Mouse (Mus musculus): ENCODE results near the gene Eef2.
"Not testable (repeated sequence)": the region's sequence is repeated elsewhere in the genome, so short reads cannot be mapped to it uniquely, and the experiment has no call there.

Gene Eef2

GRCm38 (mm10) chr10:81145778-81146177 is 30.7 kb upstream of the Eef2 start:
- no peak for DNase-seq (ENCODE audit: inconsistent age in 2 of 2, low spot score in 1 of 2)

GRCm38 (mm10) chr10:81146296-81146695 is 30.1 kb upstream of the Eef2 start:
- DNase-seq (ENCODE audit: inconsistent age in 2 of 2, low spot score in 1 of 2): peak in 1 of 2 experiments; percentile 74

- DNase-seq (ENCODE audit: inconsistent age in 2 of 2, low spot score in 1 of 2): no peak
Observed at GRCm38 (mm10) chr10:81151261-81151660, 25.2 kb upstream of the Eef2 start.

GRCm38 (mm10) chr10:81152609-81153008 is 23.8 kb upstream of the Eef2 start:
- DNase-seq (ENCODE audit: inconsistent age in 2 of 2, low spot score in 1 of 2): peak in 1 of 2 experiments; percentile 57

GRCm38 (mm10) chr10:81154313-81154712 is 22.1 kb upstream of the Eef2 start:
- DNase-seq (ENCODE audit: inconsistent age in 2 of 2, low spot score in 1 of 2): no peak

- DNase-seq (ENCODE audit: inconsistent age in 2 of 2, low spot score in 1 of 2): no peak
Observed at GRCm38 (mm10) chr10:81154736-81155135, 21.7 kb upstream of the Eef2 start.

GRCm38 (mm10) chr10:81161602-81162317 is 14.7 kb upstream of the Eef2 start:
- DNase-seq (ENCODE audit: inconsistent age in 2 of 2, low spot score in 1 of 2): peak; percentile 65 to 76

- no peak for DNase-seq (ENCODE audit: inconsistent age in 2 of 2, low spot score in 1 of 2)
Observed at GRCm38 (mm10) chr10:81162318-81162652, 14.1 kb upstream of the Eef2 start.

- DNase-seq (ENCODE audit: inconsistent age in 2 of 2, low spot score in 1 of 2): peak in 1 of 2 experiments; percentile 51
Observed at GRCm38 (mm10) chr10:81165118-81165517, 11.3 kb upstream of the Eef2 start.

- DNase-seq (ENCODE audit: inconsistent age in 2 of 2, low spot score in 1 of 2): peak; percentile 100
Observed at GRCm38 (mm10) chr10:81167200-81168086, 9.0 kb upstream of the Eef2 start, which contains the start of gene Pias4. Gene Pias4, minus strand, starts transcription at chr10:81167923.

- no peak for DNase-seq (ENCODE audit: inconsistent age in 2 of 2, low spot score in 1 of 2)
Observed at GRCm38 (mm10) chr10:81168087-81168431, 8.4 kb upstream of the Eef2 start.

GRCm38 (mm10) chr10:81168521-81169244 is 7.7 kb upstream of the Eef2 start:
- DNase-seq (ENCODE audit: inconsistent age in 2 of 2, low spot score in 1 of 2): peak; percentile 88 to 95

GRCm38 (mm10) chr10:81169411-81169900 is 7.0 kb upstream of the Eef2 start:
- peak in 1 of 2 experiments; percentile 60 for DNase-seq (ENCODE audit: inconsistent age in 2 of 2, low spot score in 1 of 2)

- DNase-seq (ENCODE audit: inconsistent age in 2 of 2, low spot score in 1 of 2): peak; percentile 88 to 95
Observed at GRCm38 (mm10) chr10:81173132-81173531, 3.3 kb upstream of the Eef2 start.

GRCm38 (mm10) chr10:81174617-81175344 is 1.6 kb upstream of the Eef2 start:
- peak; percentile 89 to 96 for DNase-seq (ENCODE audit: inconsistent age in 2 of 2, low spot score in 1 of 2)

GRCm38 (mm10) chr10:81175345-81175701 is 1.1 kb upstream of the Eef2 start:
- not testable (repeated sequence) for DNase-seq (ENCODE audit: inconsistent age in 2 of 2, low spot score in 1 of 2)

GRCm38 (mm10) chr10:81175936-81176465 is 430 bp upstream of the Eef2 start:
- DNase-seq (ENCODE audit: inconsistent age in 2 of 2, low spot score in 1 of 2): peak in 1 of 2 experiments; percentile 69

GRCm38 (mm10) chr10:81177491-81177925 is 1.1 kb downstream of the Eef2 start:
- peak in 1 of 2 experiments; percentile 83 for DNase-seq (ENCODE audit: inconsistent age in 2 of 2, low spot score in 1 of 2)

GRCm38 (mm10) chr10:81177958-81178712 is 1.7 kb downstream of the Eef2 start:
- peak in 1 of 2 experiments; percentile 70 for DNase-seq (ENCODE audit: inconsistent age in 2 of 2, low spot score in 1 of 2)

- no peak for DNase-seq (ENCODE audit: inconsistent age in 2 of 2, low spot score in 1 of 2)
Observed at GRCm38 (mm10) chr10:81178927-81179326, 2.5 kb downstream of the Eef2 start.

Measured in adrenal gland, adult (tissue).